Mouse (Mus musculus): ENCODE data around the gene Ppfia4.

- no peak for TF ChIP-seq CTCF (IDR thresholded peaks at IDR 0.05)
- TF ChIP-seq POLR2A (IDR thresholded peaks at IDR 0.05; ENCODE audit: insufficient read depth, low read depth, low read length), result peak; percentile 99
Measured at GRCm38 (mm10) chr1:134361857-134362212, 29.1 kb upstream of the Ppfia4 start, which contains the start of gene Tmem183a.
